Mouse (Mus musculus) ES-E14 (cell line): ENCODE measurements around the gene Mgme1. TPM values are rescaled to one million over a fixed set of nuclear protein-coding genes. Genes with fewer than 3 reads are reported as not detected.

Experiments
- DNase-seq: peaks from one replicate; pipeline ENCODE4 v3.0.0-alpha.2; 2013; ENCODE audit warnings: low read depth, low spot score
- H3K27ac ChIP-seq: 2 replicates; pipeline ENCODE4 v1.5.1; 2012; ENCODE audit warnings: low read depth, mild to moderate bottlenecking, low read length, moderate library complexity, mixed read lengths; ENCODE audit not compliant: poor library complexity, insufficient read depth, severe bottlenecking
- H3K36me3 ChIP-seq: 2 replicates; pipeline ENCODE4 v1.6.1; 2012; ENCODE audit warnings: mild to moderate bottlenecking, low read length, moderate library complexity, mixed read lengths; ENCODE audit not compliant: control insufficient read depth, poor library complexity, insufficient read depth, severe bottlenecking
- H3K4me1 ChIP-seq, 2 experiments: fragments of 150-350 bp in 1 of 2; sonication (generic) in 1 of 2; 2 replicates each; pipeline ENCODE4 v1.6.1; 2012; ENCODE audit warnings: low read length in 2 of 2, mild to moderate bottlenecking in 1 of 2, mixed read lengths in 1 of 2; ENCODE audit not compliant: control insufficient read depth in 2 of 2, insufficient read depth in 2 of 2, poor library complexity in 1 of 2
- H3K4me3 ChIP-seq, 2 experiments: fragments of 150-350 bp in 1 of 2; sonication (generic) in 1 of 2; 2 replicates each; pipeline ENCODE4 v1.5.1; 2012; ENCODE audit warnings: low read length in 2 of 2, low read depth in 1 of 2, mild to moderate bottlenecking in 1 of 2, mixed read lengths in 1 of 2; ENCODE audit not compliant: insufficient read depth in 1 of 2, poor library complexity in 1 of 2, severe bottlenecking in 1 of 2
- H3K9ac ChIP-seq: 2 replicates; pipeline ENCODE4 v1.6.1; 2012; ENCODE audit warnings: low read depth, mild to moderate bottlenecking, low read length, mixed read lengths; ENCODE audit not compliant: poor library complexity, insufficient read depth, severe bottlenecking
- H3K9me3 ChIP-seq: fragments of 150-350 bp; sonication (generic); 2 replicates; pipeline ENCODE4 v1.6.1; 2012; ENCODE audit warnings: low read depth, mild to moderate bottlenecking, low read length; ENCODE audit not compliant: control insufficient read depth, insufficient read depth
- CHD2 ChIP-seq: IDR thresholded peaks from 2 replicates; pipeline ENCODE4 v1.6.1; 2014; ENCODE audit warnings: mild to moderate bottlenecking, low read depth, low read length, inconsistent platforms
- HCFC1 ChIP-seq: IDR thresholded peaks from 2 replicates; pipeline ENCODE4 v1.6.1; 2012; ENCODE audit warnings: low read length, inconsistent platforms, borderline replicate concordance; ENCODE audit not compliant: insufficient read depth
- MAFK ChIP-seq: IDR thresholded peaks from 2 replicates; pipeline ENCODE4 v1.6.1; 2014; ENCODE audit warnings: mild to moderate bottlenecking, low read depth, low read length, inconsistent platforms; ENCODE audit not compliant: insufficient read depth
- ZC3H11A ChIP-seq: IDR thresholded peaks from 2 replicates; pipeline ENCODE4 v1.6.1; 2012; ENCODE audit warnings: low read depth, mild to moderate bottlenecking, inconsistent platforms, low read length, borderline replicate concordance
- ZNF384 ChIP-seq: IDR thresholded peaks from 2 replicates; pipeline ENCODE4 v1.6.1; 2012; ENCODE audit warnings: low read depth, low read length, inconsistent platforms
- in situ Hi-C, 2 experiments: fragments of 600-800 bp; cut with MboI; formaldehyde crosslinking; loops; one replicate each; pipeline ENCODE4 v1.15.1; 2025; ENCODE audit warnings: low sequenced_read_pairs in 2 of 2, inconsistent platforms in 1 of 2; ENCODE audit not compliant: unreplicated experiment in 2 of 2
- total RNA-seq: library from RNA; depleted of rRNA; stranded (reverse); fragments of 300-350 nt; gene quantifications from 2 replicates; pipeline ENCODE4 v1.2.3, GENCODE M21; 2012

Gene Mgme1
- total RNA-seq, 1 experiment: 22.4 TPM

- Histone ChIP-seq H3K4me1 (0 out of 4 replicates have a peak, but pooled peaks cover 0 to 3% of the 10 kb centered on the region in 2 experiments), H3K9ac (no peak overlapping the region; the same call in 1 of the 2 replicates), H3K9me3 (no peaks in the 10 kb centered on the region), H3K36me3 (peaks cover 23% of the 10 kb centered on the region), H3K4me3 (no peak overlapping the region), H3K27ac (no peak overlapping the region)
- in situ Hi-C loops: no loop called here
- no peak for DNase-seq
- TF ChIP-seq MAFK (no peak), CHD2 (no peak), ZC3H11A (no peak), HCFC1 (no peak), ZNF384 (no peak)
Observed at GRCm38 (mm10) chr2:144279742-144280141, 9.3 kb downstream of the Mgme1 start.

GRCm38 (mm10) chr2:144280568-144280967 lies 10.1 kb downstream of the Mgme1 start:
- no peak overlapping the region for H3K27ac ChIP-seq
- DNase-seq: no peak
- H3K4me3 ChIP-seq: no peak overlapping the region
- no peaks in the 10 kb centered on the region for H3K9me3 ChIP-seq
- TF ChIP-seq ZNF384 (no peak), HCFC1 (no peak), ZC3H11A (no peak), CHD2 (no peak), MAFK (no peak)
- in situ Hi-C loops: no loop called here
- peaks cover 23% of the 10 kb centered on the region for H3K36me3 ChIP-seq
- H3K9ac ChIP-seq: no peak overlapping the region
- 0 out of 4 replicates have a peak, but pooled peaks cover 0 to 5% of the 10 kb centered on the region in 2 experiments for H3K4me1 ChIP-seq

GRCm38 (mm10) chr2:144281417-144281816 lies 11.0 kb downstream of the Mgme1 start:
- Histone ChIP-seq H3K36me3 (peaks cover 21% of the 10 kb centered on the region), H3K4me3 (no peak overlapping the region), H3K4me1 (0 out of 4 replicates have a peak, but pooled peaks cover 0 to 5% of the 10 kb centered on the region in 2 experiments), H3K9me3 (no peaks in the 10 kb centered on the region), H3K27ac (no peak overlapping the region), H3K9ac (no peak overlapping the region)
- in situ Hi-C loops: no loop called here
- TF ChIP-seq ZNF384 (no peak), ZC3H11A (no peak), HCFC1 (no peak), CHD2 (no peak), MAFK (no peak)
- no peak for DNase-seq

- H3K9ac ChIP-seq: no peak overlapping the region
- no peaks in the 10 kb centered on the region for H3K36me3 ChIP-seq
- no peak for DNase-seq
- no peak overlapping the region for H3K27ac ChIP-seq
- H3K4me3 ChIP-seq: no peak overlapping the region
- in situ Hi-C loops: no loop called here
- no peaks in the 10 kb centered on the region for H3K4me1 ChIP-seq
- TF ChIP-seq ZC3H11A: no peak
- no peak for TF ChIP-seq CHD2
- no peak for TF ChIP-seq MAFK
- no peak for TF ChIP-seq ZNF384
- no peak for TF ChIP-seq HCFC1
- H3K9me3 ChIP-seq: no peaks in the 10 kb centered on the region
Observed at GRCm38 (mm10) chr2:144290321-144290720, 19.9 kb downstream of the Mgme1 start.
